Mouse (Mus musculus): ENCODE data around the gene Plpp4. TPM values are rescaled to one million over a fixed set of nuclear protein-coding genes. Genes with fewer than 3 reads are reported as not detected.

Gene Plpp4
- polyA plus RNA-seq (2017; shearing (Covaris generic)): not detected

- no peak for ATAC-seq
Observed at GRCm38 (mm10) chr7:129256621-129257373, at the start of gene Plpp4. TSS of gene Plpp4 (plus strand) at chr7:129257031.

DNA sequence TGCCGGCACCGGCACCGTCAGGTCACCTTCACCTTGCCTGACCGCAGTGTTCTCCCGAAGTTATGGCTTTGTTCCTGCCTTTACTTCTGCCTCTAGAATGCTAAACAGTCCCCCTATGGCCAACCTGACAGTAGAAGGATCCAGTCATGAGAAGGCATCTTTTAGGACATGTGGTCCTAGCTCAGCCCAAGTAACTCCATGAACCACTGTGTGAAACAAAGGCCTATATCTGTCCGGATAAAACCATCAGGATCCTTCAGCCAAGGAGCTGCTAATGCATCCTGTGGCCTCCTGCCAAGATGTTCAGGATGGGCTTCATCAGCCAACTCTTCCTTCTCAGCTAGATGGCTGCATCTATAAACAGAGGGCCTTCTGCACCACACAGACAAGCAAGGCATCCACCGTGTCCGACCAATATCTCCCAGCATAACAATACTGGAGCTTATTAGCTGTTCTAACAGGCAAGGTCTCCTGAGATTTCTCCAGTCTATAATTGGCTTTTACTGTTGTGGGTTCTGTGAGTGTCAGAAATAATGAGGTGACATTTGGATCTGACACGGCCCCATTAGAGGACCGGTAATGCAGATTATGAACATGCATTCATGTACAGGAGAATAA is 40.8 kb upstream of the Plpp4 start:
- ATAC-seq: no peak

DNA sequence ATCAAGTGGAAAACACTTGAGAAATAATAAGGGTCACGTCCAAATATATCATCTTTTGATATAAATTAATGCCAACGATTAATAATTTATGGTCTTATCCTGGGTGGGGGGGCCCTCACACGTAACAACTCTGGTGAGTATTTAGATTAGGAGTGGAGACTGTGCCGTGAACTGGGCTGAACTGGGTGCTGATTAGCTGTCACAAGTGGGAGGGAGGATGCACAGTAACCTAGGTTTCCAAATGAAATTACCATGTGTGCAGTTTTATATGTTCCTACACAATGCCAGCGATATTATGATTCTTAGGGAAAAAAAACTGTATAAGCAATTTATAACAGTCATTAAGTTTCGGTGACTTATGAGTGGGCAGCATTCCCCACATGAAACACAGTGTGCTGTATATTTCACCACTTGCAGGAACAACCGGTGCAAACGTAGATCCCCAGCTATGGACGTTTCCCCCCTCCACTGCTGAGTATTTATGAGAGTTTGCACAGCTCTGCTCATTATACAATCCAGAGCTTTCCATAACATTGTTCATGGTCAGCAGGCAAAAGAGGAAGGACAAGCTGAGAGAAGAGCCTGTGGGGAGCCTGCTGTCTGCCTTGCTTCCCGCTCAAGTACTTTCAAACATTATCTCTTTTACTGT is 40.2 kb upstream of the Plpp4 start:
- ATAC-seq: no peak

DNA sequence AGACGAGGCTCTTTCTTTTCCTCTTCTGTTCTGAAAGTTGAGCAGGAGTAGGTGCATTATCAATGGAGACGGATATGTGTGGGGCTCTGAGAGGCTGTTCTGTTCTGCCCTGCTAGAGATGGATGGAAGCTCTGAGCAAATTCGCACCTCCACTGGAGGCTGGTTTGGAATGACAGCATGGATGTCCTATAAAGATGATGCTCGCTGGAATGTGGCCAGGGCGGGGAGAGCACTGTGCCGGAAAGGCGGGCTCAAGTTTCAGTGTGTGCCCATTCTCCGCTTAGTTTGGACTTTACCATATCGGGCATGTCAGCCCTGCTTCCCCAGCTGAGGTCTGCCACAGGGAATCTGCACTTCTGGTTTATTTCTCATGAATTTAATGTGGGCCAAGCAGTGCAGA is 35.9 kb upstream of the Plpp4 start:
- ATAC-seq: no peak

- no peak for ATAC-seq
Observed at GRCm38 (mm10) chr7:129221649-129222048, 35.2 kb upstream of the Plpp4 start.

- no peak for ATAC-seq
Observed at GRCm38 (mm10) chr7:129235410-129235809, 21.4 kb upstream of the Plpp4 start.

DNA sequence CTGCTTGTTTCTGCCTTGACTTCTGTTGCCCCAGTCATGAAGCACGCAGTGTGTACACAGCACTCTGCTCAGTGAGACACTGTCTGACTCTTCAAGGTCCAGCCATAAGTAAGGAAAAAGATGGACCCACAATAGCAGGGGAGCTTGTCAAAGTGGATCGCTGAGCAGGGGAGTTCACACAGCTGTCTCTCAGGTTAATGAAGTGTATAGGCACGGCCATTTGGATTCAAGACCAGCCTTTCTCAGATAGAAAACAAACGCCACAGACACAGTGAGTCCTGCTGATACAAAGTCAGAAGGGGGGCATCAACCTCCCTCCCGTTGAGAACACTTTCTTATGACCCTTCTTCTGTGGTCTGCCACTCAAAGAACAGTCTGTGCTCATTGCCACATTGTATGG is 20.8 kb upstream of the Plpp4 start:
- no peak for ATAC-seq

DNA sequence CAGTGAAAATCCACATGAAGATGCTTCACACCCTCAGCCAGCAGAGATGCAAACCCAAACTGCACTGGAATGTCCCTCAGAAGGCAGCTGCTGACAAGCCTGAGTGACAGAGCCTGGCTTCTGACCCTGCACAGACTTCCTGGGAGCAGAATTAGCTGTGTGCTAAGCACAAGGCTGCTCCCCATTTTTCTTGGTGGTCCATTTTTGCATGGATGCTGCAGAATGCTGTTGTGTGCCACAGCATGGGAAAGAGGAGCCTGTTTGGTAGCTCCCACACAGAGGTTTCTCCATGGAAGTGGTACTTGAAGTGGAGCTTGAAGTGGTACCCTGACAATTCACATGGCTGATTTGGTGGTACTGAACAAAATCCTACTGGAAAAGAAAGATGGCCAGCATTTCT is 5.8 kb upstream of the Plpp4 start:
- no peak for ATAC-seq

GRCm38 (mm10) chr7:129253406-129253805 is 3.4 kb upstream of the Plpp4 start:
- ATAC-seq: no peak

DNA sequence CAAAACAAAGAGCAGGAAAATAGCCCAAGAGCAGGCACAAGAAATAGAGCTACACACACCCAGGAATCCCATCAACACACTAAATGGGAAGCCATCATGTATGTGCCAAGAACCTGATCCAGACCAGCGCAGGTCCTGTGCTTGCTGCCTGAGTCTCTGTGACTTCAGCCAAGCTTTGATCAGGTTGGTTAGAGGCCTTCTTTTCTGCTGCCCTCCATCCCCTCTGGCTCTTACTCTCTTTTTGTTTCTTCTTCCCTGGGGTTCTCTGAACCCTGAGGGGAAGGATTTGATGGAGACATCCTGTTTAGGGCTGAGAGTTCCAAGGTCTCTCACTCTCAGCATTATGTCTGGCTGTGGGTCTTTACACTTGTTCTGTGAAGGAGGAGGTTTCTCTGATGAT is 2.7 kb upstream of the Plpp4 start:
- no peak for ATAC-seq

- no peak for ATAC-seq
Observed at GRCm38 (mm10) chr7:129255406-129255805, 1.4 kb upstream of the Plpp4 start.

DNA sequence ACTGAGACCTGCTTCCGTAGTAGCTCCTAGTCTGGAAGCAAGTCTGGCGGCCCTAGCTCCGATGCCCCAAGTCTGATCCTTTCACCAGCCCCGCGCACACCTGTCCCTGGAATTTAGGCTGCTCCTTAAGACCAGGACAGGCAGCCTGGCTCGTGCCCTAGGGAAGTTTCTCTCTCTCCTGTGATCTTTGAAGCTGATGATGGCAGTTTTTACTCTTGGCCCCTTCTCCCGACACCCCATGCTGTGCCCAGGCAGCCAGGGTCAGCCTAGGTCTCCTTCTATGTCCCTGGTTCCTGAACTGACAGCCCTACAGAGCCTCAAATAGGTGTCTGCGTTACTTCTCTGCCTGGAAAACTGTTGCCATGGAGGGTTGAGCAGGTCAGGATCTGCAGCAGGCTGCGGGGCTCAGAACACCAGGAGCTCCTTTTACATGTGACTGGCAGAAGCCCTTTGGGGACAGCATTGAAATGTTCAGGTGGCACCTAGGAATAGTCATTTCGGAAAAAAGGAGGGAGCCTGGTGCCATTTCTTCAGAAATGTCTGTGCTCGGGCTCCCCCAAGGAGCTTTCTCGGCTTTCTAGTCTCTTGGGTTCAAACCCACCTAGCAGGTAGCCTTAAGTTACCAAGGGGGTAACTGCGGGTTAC is 665 bp downstream of the Plpp4 start:
- ATAC-seq: no peak

- no peak for ATAC-seq
Observed at GRCm38 (mm10) chr7:129258331-129258730, 1.5 kb downstream of the Plpp4 start.

DNA sequence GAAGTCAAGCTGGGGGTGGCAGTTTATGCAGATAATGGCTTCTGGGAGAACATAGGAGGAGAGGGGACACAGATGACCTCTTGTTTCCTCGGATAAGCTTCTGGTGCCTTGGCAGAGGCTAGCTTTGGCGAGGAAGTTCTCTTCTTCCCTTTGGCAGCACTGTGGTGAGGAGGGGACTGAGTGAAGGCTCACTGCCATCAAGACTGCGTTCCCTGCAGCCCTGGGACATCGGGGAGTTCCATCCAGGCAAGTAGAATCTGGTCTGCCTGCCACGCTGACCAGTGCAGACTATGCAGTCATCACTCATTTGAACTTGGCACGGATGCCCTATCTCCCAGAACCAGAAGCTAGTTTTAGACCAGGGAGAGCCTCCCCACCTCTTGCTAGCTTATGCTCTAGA is 2.4 kb downstream of the Plpp4 start:
- ATAC-seq: no peak

DNA sequence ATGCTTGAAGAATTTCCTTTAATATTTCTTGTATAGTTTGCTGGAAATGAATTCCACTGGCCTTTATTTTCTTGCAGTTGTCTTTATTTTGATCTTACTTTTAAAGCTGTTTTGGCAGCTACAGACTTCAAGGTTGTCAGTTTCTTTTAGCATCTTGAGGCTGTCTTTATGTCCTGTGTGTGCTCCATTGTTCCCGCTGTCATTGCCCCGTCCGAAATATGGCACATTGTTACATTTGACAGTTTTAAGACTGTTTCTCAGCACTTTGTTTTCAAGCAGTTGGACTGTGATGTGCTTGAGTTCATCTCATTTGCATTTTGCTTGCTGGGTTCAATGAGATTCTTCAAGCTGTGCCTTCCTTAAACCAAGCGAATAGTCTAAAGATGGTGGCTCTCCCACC is 17.0 kb downstream of the Plpp4 start:
- ATAC-seq: no peak

- no peak for ATAC-seq
Observed at GRCm38 (mm10) chr7:129274726-129275125, 17.9 kb downstream of the Plpp4 start.

GRCm38 (mm10) chr7:129277751-129278150 is 20.9 kb downstream of the Plpp4 start:
- no peak for ATAC-seq

- no peak for ATAC-seq
Observed at GRCm38 (mm10) chr7:129278801-129279200, 22.0 kb downstream of the Plpp4 start.

DNA sequence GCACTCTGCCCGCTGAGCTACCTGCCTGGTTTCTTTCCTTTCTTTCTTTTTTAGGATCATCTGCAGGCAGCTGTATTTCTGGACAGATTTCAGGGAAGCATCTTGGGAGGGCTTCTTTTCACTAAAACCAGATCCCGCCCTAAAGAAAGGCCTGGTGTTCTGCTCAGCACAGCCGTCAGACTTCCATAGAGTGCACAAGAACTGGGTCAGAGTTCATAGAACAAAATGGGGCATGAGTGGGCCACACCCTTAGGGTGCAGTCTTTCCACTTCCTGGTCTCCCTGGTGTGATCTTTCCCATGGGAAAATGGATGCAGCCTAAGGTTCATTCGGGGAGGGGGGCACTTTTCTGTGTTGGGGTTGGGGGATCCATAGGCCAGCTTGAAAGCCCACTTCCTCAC is 22.4 kb downstream of the Plpp4 start:
- no peak for ATAC-seq

DNA sequence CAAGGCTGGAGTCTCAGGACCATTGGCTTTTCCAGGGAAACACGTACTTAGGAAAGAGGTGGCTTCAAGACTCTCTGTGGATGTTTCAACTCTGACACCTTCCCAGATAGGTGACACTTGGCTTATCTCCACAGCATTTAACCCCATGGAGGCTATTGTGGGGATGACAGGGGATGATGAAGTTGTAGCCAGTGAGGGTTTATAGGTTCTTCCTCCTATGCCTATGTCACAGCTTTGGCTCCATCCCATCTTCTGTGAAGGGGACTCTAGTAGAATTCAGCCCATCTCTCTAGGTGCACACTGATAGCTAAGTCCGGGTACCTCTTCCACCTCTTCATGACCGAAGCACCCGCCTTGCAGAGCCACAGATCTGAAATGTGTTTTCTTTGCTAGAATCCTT is 25.1 kb downstream of the Plpp4 start:
- ATAC-seq: no peak

DNA sequence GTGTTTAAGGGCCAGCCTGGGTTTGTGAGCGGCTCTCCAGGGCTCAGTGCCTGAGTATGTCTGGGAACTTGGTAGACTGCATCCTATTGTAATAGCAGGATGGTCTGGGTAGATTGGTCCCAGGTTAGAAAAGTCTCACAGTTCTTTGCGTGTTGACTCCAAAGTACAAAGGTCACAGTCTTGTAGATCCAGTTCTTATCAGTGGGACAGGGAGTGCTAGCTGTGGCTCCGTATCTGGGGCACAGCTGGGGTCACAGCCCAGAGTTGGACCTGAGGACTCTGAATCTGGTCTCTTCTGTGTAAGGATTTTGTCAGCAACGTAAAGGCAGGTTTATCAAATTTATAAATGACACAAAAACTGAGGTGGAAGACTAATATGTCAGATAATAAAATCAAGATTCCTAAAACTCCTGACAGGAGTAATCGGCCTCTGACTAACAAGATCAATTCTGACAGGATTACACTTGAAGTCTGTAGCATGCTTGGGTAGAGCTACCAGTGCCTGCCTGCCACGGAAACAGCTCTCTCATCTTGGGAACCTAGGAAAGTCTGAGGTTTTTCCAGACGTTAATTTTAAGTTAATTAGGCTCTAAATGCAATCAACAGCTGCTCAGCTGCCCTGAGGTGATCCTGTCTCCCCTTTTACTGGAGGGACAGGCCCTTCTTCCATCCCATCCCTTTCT is 28.5 kb downstream of the Plpp4 start:
- ATAC-seq: no peak

DNA sequence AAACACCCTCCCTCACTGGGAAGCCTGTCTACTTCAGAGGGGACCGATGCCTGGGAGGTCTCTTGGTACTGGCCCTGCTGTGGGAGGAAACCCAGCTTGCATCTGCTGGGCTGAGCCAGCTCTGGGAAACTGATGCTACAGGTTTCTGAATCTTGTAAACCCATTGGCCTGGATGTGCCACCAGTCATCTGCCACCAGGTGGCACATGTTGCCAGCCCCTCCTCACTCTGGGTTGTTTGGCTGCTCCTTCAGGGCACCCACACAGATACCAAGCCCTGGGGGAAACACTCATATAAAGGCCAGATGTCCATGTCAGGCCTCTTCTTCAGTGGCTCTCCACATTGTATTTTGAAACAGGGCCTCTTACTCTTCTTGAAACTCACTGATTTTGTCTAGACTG is 36.4 kb downstream of the Plpp4 start:
- no peak for ATAC-seq

DNA sequence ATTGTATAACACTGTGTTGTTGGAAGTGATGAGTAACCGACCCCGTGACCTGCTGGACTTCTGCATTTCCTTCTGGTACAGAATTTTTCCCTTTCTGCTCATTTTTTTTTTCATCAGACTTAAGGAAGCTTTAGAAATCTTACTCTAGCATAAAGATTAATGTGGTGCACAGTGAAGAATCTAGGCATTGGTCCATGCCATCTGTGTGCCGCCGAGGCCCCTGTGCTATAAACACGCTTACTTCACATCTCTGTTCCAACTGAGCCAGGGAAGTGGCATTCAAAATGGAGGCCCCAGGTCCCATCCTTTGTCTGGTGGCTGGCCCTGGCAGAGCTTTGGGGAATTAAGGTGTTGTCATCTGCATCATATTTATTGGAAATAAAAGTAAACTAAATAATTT is 44.8 kb downstream of the Plpp4 start:
- no peak for ATAC-seq
